Mouse (Mus musculus) midbrain, postnatal 0 days (tissue): ENCODE measurements around the gene Ccdc142. TPM values are rescaled to one million over a fixed set of nuclear protein-coding genes. Genes with fewer than 3 reads are reported as not detected.
A peak's percentile ranks its signal among the peaks of the same experiment; 100 is the strongest.

ENCODE experiments used
- ATAC-seq: fragments of 200-750 bp; cut with Nextera tagmentation; 2 replicates; pipeline ENCODE4 v1.8.0; 2017; ENCODE audit warnings: moderate number of reproducible peaks, mild to moderate bottlenecking, moderate TSS enrichment, moderate library complexity; ENCODE audit not compliant: low FRiP score
- DNase-seq: peaks from one replicate; pipeline ENCODE4 v3.0.0-alpha.2; 2015; ENCODE audit warnings: low spot score
- H3K27ac ChIP-seq: fragments of 300-500 bp; sonication (generic); 2 replicates; pipeline ENCODE4 v1.5.1; 2014; ENCODE audit warnings: low read depth, mild to moderate bottlenecking, low read length, mixed read lengths
- H3K27me3 ChIP-seq: fragments of 300-500 bp; sonication (generic); 2 replicates; pipeline ENCODE4 v1.6.1; 2014; ENCODE audit warnings: low read length, control low read depth, mixed read lengths; ENCODE audit not compliant: insufficient read depth
- H3K36me3 ChIP-seq: fragments of 300-500 bp; sonication (generic); 2 replicates; pipeline ENCODE4 v1.6.1; 2014; ENCODE audit warnings: low read length, control low read depth, mixed read lengths; ENCODE audit not compliant: insufficient read depth
- H3K4me1 ChIP-seq: fragments of 300-500 bp; sonication (generic); 2 replicates; pipeline ENCODE4 v1.6.1; 2014; ENCODE audit warnings: mild to moderate bottlenecking, control low read depth, antibody characterized with exemption, low read length, mixed read lengths; ENCODE audit not compliant: insufficient read depth
- H3K4me2 ChIP-seq: fragments of 300-500 bp; sonication (generic); 2 replicates; pipeline ENCODE4 v1.6.1; 2014; ENCODE audit warnings: low read depth, mild to moderate bottlenecking, low read length, mixed read lengths; ENCODE audit not compliant: poor library complexity, severe bottlenecking
- H3K4me3 ChIP-seq: fragments of 300-500 bp; sonication (generic); 2 replicates; pipeline ENCODE4 v1.5.1; 2014; ENCODE audit warnings: low read depth, mild to moderate bottlenecking, low read length, moderate library complexity
- H3K9ac ChIP-seq: fragments of 300-500 bp; sonication (generic); replicated peaks from 2 replicates; pipeline ENCODE4 v1.6.1; 2014; ENCODE audit warnings: mild to moderate bottlenecking, low read length, moderate library complexity, mixed read lengths; ENCODE audit not compliant: poor library complexity, severe bottlenecking
- H3K9me3 ChIP-seq: fragments of 300-500 bp; sonication (generic); 2 replicates; pipeline ENCODE4 v1.6.1; 2016; ENCODE audit warnings: low read length, control low read depth
- CTCF ChIP-seq: IDR thresholded peaks from 2 replicates; pipeline ENCODE4 v1.5.1; 2016; ENCODE audit warnings: antibody characterized with exemption, mild to moderate bottlenecking
- WGBS: fragments of 180-500 bp; shearing (Covaris S2); extraction: QIAGEN DNeasy Blood & Tissue Kit; methylation state at CpG from one replicate; pipeline ENCODE4 v1.1.7; 2014; 5-methylcytosine and 5-hydroxymethylcytosine counted together
- polyA plus RNA-seq: library from polyadenylated mRNA; unstranded; fragments of >200 nt; fragmentation: Nextera tagmentation; extraction: Ambion mirVana; gene quantifications from 2 replicates; pipeline ENCODE4 v1.2.1, GENCODE M21; 2015
- total RNA-seq: library from RNA; depleted of rRNA; stranded (reverse); fragments of >200 nt; gene quantifications from 2 replicates; pipeline ENCODE4 v1.2.3, GENCODE M21; 2014; rRNA removed

Ccdc142 gene
- 13.6 and 26.0 TPM in 2 replicates for total RNA-seq
- 6.0 TPM in 2 replicates for polyA plus RNA-seq

- WGBS, result 0% methylated on average over 25 of the region's 25 CpGs
- H3K27ac ChIP-seq, result peak within 1 kb of the TSS; percentile 79
- peaks cover 8% of the 10 kb centered on the region; the same call in 1 of the 2 replicates for H3K36me3 ChIP-seq
- peak within 1 kb of the TSS; percentile 83 for H3K9ac ChIP-seq
- no peaks in the 10 kb centered on the region for H3K9me3 ChIP-seq
- peak within 1 kb of the TSS; percentile 78 for H3K4me3 ChIP-seq
- H3K4me2 ChIP-seq, result peak within 1 kb of the TSS; percentile 74
- DNase-seq, result peak; percentile 95
- H3K4me1 ChIP-seq, result peaks cover 8% of the 10 kb centered on the region
- H3K27me3 ChIP-seq, result no peaks in the 10 kb centered on the region
- TF ChIP-seq CTCF, result peak; percentile 82
- peak; percentile 91 for ATAC-seq
These were observed at the start of gene Ccdc142, which contains the start of gene Gm42688 for GRCm38 (mm10) chr6:83101316-83101687. Ccdc142 (plus strand) TSS chr6:83101601. Gm42688 (plus strand) TSS chr6:83101617.

- peak; percentile 18; the same call in 1 of the 2 replicates for ATAC-seq
- Histone ChIP-seq H3K4me2 (peak overlapping the region; percentile 90), H3K9me3 (no peaks in the 10 kb centered on the region), H3K27ac (peak overlapping the region; percentile 89), H3K27me3 (no peaks in the 10 kb centered on the region), H3K36me3 (peaks cover 13% of the 10 kb centered on the region), H3K9ac (peak overlapping the region; percentile 79), H3K4me3 (peak overlapping the region; percentile 84), H3K4me1 (peaks cover 10% of the 10 kb centered on the region)
- no peak for TF ChIP-seq CTCF
- WGBS, result under 1% methylated on average over 26 of the region's 26 CpGs
- DNase-seq, result peak; percentile 39
These were observed 48.1 kb upstream of the Ccdc142 start for GRCm38 (mm10) chr6:83053136-83053960.

DNA sequence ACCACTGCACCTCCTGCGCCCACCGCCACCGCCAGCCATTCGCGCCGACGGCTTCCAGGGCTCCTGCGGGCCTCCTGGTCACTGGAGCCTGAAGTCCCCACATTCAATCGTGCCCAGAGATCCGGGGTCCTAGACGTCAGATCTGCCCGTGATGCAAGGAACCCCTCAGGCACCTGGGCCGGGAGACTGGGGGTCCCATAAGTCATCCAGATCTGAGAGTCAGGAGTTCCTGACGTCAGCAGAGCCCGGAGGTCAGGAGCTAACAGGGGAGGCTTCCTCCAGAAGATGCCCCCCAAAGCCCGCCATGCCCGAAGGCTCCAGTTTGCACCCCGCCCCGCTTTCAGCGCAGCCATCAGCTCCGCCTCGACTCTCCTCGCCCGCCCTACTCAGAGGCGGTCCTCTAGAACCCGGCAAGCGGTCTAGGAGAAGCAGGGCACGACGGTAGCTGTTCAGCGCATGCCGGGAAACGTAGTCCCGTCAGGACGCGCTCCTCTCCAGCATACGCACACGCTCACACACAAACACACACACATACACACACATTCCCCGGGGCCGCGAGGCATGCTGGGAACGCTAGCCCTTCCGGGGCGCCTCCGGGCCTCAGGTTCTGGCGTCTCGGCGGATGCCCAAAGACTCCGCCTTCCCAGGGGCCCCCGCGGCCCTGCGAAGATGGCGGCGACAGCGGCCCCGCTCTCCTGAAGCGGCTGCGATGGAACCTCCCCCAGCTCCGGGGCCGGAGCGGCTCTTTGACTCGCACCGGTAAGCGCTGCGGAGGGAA lies 47.1 kb upstream of the Ccdc142 start, which contains the start of gene Aup1:
Gene Aup1, plus strand, starts transcription at position 448 of the 778 bp plus-strand sequence.
- H3K4me3 ChIP-seq, result peak within 1 kb of the TSS; percentile 84
- no peaks in the 10 kb centered on the region for H3K9me3 ChIP-seq
- DNase-seq, result peak; percentile 99
- no peak for TF ChIP-seq CTCF
- peak; percentile 96 for ATAC-seq
- WGBS, result 0% methylated on average over 59 of the region's 64 CpGs
- H3K9ac ChIP-seq, result peak within 1 kb of the TSS; percentile 79
- H3K27me3 ChIP-seq, result no peaks in the 10 kb centered on the region
- H3K4me1 ChIP-seq, result peaks cover 10% of the 10 kb centered on the region
- peak within 1 kb of the TSS; percentile 89 for H3K27ac ChIP-seq
- peaks cover 13% of the 10 kb centered on the region for H3K36me3 ChIP-seq
- peak within 1 kb of the TSS; percentile 90 for H3K4me2 ChIP-seq

DNA sequence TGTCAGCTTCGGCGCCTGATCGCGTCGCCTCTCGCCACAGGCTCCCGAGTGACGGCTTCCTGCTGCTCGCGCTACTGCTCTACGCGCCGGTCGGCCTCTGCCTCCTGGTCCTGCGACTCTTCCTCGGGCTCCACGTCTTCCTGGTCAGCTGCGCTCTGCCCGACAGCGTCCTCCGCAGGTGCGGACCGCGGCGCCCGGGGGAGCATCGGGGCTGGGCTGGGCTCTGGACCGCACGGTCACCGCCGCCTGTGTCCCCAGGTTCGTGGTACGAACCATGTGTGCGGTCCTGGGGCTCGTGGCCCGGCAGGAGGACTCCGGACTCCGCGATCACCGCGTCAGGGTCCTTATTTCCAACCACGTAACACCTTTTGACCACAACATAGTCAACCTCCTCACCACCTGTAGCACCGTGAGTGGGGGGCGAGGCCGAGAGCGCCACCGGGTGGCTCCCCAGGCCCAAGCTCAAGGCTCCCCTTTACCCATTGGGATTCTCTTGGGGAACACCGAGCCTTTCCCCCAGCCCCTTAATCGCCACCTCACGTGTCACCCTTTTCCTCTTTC lies 46.5 kb upstream of the Ccdc142 start, which contains the start of gene Htra2:
Gene Htra2, minus strand, starts transcription at position 403 of the 561 bp plus-strand sequence.
- peak; percentile 57 for TF ChIP-seq CTCF
- ATAC-seq, result peak; percentile 38

GRCm38 (mm10) chr6:83057790-83058189 lies 43.6 kb upstream of the Ccdc142 start, which contains the start of gene Dqx1:
Dqx1 (plus strand) TSS chr6:83057844.
- H3K27ac ChIP-seq, result no peak within 1 kb of the TSS
- peak; percentile 51 for DNase-seq
- peaks cover 9% of the 10 kb centered on the region; the same call in 1 of the 2 replicates for H3K27me3 ChIP-seq
- H3K9me3 ChIP-seq, result no peaks in the 10 kb centered on the region
- H3K4me1 ChIP-seq, result peaks cover 10% of the 10 kb centered on the region
- H3K4me2 ChIP-seq, result no peak within 1 kb of the TSS
- no peak within 1 kb of the TSS for H3K9ac ChIP-seq
- WGBS, result 56% methylated on average over 3 of the region's 3 CpGs
- no peak for TF ChIP-seq CTCF
- H3K4me3 ChIP-seq, result no peak within 1 kb of the TSS
- peaks cover 8% of the 10 kb centered on the region for H3K36me3 ChIP-seq
- no peak for ATAC-seq

More for the DNA sequence above, 46.5 kb upstream of the Ccdc142 start, which contains the start of gene Htra2:
- Histone ChIP-seq H3K4me2 (peak within 1 kb of the TSS; percentile 90), H3K9me3 (no peaks in the 10 kb centered on the region), H3K4me3 (peak within 1 kb of the TSS; percentile 84), H3K27me3 (no peaks in the 10 kb centered on the region), H3K36me3 (peaks cover 13% of the 10 kb centered on the region), H3K4me1 (peaks cover 10% of the 10 kb centered on the region), H3K27ac (peak within 1 kb of the TSS; percentile 89), H3K9ac (peak within 1 kb of the TSS; percentile 79)
- DNase-seq, result peak; percentile 30
- WGBS, result under 1% methylated on average over 50 of the region's 50 CpGs
